Mouse (Mus musculus) spleen, postnatal 10 days (tissue): ENCODE data around the gene Trp73.

ENCODE experiments used
- DNase-seq, 2 experiments: peaks; one replicate each; pipeline ENCODE4 v3.0.0; 2021 to 2022; ENCODE audit warnings: low spot score in 2 of 2

Gene Trp73

DNA sequence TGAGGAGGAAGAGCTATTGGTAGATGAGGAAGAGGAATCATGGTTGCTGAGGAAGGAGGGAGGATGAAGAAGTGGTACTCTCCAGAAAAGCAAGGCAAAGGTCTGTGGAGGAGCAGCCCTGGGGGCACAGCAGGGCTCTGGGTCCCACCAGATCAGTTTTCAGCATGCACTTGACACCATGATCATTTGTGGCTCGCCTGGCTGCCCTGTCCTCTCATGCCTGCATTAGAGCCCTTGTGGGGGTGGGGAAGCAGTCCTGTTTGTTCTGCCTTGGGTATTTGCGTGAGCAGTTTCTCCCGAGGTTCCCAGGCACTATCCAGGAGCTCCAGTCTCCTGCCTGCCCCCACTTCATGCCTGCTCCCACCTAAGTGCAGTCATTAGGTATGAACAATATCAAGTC lies 102.9 kb downstream of the Trp73 start:
- DNase-seq, result no peak

DNA sequence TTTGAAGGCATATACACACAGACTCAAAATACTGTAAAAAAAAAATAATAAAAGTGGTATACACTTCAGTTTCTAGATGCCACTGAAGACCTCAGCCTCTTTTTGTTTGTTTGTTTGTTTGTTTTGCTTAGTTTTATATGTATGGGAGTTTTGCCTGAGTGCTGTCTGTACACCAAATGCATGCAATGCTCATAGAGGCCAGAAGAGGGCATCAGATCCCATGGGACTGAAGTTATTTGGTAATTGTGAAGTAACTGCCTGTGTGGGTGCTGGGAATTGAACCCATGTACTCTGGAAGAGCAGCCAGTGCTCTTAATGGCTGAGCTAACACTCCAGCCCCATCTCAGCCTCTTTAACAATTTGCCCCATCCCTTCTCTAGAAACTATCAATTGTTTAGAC lies 111.4 kb downstream of the Trp73 start:
- peak in 1 of 2 experiments; percentile 69 for DNase-seq

DNA sequence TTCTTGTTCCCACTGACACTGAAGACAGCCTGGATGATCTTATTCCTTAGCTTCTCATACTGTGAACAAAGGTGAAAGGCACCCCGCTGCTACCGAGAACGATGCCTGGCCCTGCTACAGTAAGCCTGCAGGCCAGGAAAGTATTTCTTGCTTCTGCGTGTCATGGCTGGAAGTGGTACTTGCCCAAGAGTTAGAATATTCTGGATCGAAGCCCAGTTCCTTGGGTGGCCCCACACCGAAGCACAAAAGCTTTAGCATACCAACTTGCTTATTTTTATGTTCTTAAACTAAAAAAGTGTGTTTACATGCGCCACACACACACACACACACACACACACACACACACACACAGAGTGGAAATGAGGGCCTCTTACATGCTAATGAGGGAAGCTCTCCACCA lies 111.9 kb downstream of the Trp73 start:
- no peak for DNase-seq

DNA sequence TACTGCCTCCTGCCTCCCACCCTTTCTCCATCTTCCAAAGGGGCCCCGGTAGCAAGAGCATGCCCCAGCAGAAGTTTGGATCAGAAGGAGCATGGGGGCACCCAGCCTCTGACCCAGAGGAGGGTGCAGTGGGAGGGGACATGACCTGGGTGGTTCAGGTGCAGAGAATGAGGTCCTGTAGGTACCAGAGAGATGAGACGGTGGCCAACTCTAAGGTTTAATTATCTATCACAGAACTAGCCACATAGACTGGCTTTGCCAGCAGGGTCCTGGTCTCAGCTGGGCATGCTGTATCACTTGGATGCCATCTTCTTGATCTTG lies 113.6 kb downstream of the Trp73 start:
- peak in 1 of 2 experiments; percentile 22 for DNase-seq

DNA sequence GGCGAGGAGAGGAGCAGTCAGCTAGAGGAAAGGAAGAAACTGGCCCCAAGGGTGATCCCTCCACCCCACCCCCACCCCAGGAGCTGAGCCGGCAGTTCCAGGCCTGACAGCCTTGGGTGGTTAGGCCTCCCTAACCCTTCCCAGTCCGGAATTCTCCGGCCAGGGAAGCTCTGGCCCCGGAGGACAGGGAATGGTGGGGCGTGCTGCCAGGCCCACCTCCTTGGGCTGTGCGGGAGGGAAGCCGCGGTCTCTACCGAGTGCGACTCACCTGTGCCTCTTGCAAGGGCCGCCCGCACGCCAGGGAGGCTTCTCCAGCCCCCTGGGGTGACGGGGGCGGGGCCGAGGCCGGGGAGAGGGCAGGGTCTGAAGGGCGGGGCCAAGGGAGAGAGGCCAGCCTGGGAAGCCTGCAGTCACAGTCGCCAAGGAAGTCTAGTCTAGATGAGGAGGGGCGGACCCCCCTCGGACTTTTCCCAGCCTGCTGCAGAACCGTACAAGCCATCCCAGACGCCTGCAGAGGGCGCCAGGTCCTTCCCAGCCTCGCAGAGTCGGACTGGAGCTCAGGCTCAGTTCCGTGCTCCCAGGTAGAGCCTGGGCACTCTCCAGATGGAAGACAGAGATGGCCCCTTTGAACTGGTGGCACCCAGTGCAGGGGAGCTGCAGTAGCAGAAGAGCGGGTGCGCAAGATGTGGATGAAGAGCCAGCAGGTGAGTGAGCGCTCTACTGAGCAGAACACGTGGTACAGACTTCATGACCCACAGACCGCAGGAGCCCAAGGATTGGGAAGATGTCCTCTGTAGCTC lies 114.2 kb downstream of the Trp73 start, which contains the start of gene Smim1:
TSS of gene Smim1 (minus strand) at position 590 of the 800 bp plus-strand sequence.
- peak; percentile 71 to 81 for DNase-seq

DNA sequence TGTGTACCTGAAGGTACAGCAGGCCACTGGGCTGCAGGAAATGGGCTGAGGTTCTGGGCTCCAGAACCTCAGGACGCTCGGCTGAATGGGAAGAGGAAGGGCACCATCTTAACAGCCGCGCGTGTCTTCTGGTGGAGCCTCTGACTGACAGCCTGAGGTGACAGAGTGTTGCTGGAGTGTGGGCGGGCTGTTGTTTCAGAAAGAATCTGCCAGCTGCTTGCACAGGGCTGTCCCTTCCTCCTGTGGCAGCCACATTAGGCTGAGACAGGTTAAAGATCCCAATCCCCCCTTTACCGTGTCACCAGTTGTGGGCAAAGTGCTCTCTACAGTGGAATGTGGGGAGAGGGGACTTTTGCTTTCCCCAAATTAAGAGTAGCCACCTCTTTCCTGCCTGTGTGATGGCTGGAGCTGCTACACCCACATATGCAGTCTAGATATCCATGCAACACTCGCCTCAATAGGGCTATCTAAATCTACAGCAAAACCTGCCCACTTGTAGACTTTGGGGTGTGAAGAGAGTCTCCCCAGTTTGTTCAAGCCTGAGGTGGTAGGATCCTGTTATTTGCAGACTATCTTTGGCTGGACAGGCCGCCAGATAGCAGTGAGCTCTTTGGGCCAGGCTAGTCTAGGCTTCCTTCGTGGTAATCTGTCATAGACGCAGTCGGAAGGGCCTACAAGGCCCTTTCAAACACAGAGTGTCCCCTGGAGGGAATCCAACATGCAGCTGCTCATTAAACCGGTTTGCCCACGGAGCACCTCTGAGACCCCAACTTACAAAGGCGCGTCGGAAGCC lies 115.1 kb downstream of the Trp73 start:
- DNase-seq, result peak; percentile 37 to 53

DNA sequence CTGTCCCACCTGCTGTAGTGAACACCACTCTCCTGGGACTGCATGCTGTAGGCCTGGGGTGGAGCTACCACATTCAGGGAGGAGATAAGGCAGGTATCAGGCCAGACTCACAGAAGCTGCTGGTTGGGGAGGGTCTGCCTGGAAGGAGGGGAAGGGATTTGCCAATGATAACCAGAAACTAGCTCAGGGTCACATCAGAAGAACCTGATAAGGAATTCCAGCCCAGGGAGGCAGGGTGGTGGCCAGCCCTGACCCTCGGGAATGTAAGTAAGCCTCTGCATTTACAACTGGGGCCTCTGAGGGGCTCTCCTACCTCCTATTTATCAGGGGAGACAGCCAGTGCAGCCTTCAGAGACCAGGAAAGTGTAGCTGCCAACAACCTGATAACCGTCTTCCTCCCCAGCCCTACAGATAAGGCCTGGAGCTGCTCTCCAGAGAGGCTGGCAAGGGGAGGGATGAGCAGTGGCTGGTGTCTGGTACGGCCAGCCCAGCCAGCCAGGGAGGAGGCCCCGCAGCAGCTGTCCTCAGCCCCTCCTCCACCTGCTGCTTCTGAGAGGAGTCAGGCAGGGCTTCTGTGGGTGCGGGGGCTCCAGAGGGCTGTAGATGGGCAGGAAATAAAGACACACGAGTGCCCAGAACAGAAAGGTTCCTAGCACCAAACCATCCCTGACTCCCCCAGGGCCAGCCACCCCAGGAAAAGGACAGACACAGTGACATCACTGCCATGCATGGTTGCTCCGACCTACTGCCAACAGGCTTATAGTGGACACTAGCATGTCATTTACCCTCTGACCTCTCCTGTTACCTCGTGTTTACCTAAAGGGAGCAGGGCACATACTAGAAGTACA lies 116.0 kb downstream of the Trp73 start:
- peak; percentile 59 to 66 for DNase-seq

DNA sequence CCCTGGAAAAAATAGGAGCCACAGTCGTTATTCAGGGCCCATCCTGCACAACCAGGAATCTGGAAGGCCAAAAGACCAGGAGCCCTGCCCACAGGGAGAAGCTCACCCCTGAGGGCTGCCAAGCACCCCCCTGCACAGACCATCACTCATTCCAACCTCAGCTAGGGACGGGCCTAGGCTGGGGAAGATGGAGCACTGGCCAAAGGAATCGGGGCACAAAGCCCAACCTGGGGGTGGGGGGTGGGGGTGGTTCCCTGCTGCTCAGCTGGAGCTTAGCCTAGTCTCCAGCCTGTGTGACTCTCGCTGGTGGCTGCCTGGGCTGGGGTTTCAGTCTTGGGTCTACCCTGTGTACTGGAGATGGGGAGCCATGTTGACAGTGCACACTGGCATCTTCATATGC lies 117.2 kb downstream of the Trp73 start:
- no peak for DNase-seq

DNA sequence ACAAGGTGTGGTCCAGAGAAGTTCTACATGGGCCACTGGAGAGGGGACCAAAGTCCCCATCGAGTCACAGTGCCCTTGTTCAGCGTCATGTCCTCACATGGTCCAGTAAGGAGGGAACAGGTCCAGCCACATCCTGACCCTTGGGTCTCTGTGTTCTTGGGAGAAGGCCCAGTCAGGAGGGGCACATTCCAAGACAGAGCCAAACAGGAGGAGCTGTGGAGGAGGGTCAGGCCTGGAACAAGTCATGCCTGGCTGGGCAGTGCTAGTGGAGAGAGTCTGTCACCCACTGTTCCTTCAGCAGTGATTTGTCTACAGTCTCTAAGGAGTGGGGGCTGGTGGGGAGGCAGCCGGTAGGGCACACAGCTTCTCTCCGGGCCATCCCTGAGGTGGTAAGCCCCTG lies 117.6 kb downstream of the Trp73 start:
- peak in 1 of 2 experiments; percentile 15 for DNase-seq

DNA sequence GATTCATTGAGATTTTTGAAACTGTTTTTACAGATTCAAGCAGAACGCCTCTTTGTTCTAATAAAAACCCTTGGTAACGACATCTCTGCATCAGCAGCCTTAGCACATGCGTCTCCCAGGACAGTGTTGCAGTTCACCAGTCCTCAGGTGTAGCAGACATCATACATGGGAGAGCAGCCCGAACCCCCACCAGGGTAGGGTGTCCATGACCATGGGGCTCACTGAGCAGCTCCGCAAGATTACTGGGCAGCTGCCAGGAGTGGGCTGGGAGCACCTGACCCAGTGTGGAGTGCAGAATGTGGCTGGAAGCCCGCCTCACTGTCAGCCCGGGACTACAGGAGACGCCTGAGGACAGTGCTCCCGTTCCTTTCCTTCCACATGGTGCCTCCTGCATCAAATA lies 118.6 kb downstream of the Trp73 start:
- DNase-seq, result no peak

DNA sequence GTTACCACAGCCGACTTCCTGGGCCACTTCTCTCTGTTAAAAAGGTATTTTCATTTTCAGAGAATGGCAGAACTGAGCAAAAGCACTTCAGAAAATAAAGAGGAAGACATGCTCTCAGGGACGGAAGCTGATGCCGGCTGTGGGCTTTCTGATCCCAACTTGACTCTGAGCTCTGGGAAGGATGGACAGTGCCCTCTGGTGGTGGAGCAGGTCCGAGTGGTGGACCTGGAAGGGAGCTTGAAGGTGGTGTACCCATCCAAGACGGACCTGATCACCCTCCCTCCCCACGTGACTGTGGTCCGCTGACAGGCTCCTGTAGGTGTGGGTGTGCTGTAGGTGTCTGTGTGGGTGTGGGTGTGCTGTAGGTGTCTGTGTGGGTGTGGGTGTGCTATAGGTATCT lies 120.4 kb downstream of the Trp73 start:
- peak; percentile 51 to 75 for DNase-seq

DNA sequence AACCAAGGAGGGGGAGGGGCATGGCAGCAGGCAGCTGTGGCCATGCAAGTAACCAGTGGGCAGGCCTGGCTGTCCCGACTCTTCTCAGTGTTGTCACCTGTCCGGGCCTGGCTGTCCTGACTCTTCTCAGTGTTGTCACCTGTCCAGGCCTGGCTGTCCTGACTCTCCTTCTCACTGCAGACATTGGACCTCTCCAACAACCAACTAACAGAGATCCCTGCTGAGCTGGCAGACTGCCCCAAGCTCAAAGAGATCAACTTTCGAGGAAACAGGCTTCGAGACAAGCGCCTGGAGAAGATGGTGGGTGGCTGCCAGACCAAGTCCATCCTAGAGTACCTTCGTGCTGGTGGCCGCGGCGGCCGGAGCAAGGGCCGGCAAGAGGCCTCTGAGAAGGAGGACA lies 124.5 kb downstream of the Trp73 start:
- no peak for DNase-seq

DNA sequence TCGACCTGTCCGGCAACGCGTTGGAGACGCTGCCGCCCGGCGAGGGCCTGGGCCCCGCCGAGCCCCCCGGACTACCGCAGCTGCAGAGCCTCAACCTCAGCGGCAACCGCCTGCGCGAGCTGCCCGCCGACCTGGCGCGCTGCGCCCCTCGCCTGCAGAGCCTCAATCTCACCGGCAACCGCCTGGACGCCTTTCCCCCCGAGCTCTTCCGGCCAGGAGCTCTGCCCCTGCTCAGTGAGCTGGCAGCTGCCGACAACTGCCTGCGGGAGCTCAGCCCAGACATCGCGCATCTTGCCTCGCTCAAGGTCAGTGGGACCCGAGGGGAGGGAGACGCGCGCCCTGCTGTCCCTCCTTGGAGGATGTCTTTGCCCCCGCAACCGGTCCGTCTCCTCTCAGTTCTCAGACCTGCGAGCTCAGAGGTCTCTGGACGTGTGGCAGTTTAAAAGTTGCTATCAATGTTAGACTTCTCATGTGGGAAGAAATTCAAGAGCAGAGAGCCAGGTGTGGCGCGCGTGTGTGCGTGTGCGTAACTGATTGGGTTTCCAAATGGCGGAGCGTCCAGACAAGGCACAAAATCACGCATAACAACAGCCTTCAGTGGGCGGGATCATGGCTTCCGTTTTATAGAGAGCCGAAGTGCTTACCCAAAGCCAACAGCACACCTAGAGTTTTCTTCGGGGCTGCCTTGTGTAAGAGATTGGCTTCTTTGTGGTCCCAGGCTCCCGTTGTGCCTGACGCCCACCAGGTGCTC lies 127.7 kb downstream of the Trp73 start:
- DNase-seq, result peak; percentile 26 to 43

DNA sequence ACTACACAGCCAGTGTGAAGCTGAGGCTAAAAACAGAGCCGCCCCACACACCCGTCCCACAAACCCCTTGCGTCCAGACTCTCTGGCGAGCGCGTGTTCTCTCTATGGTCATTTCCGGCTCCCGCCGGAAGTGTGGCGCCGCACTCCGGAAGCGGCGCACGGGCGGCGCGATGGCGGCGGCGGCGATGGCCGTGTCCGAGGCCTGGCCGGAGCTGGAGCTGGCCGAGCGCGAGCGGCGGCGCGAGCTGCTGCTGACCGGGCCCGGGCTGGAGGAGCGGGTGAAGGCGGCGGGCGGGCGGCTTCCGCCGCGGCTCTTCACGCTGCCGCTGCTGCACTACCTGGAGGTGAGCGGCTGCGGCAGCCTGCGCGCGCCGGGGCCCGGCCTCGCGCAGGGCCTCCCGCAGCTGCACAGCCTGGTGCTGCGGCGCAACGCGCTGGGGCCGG lies 128.3 kb downstream of the Trp73 start, which contains the start of gene Lrrc47:
TSS of gene Lrrc47 (plus strand) at position 86 of the 444 bp plus-strand sequence.
- peak; percentile 74 to 82 for DNase-seq

DNA sequence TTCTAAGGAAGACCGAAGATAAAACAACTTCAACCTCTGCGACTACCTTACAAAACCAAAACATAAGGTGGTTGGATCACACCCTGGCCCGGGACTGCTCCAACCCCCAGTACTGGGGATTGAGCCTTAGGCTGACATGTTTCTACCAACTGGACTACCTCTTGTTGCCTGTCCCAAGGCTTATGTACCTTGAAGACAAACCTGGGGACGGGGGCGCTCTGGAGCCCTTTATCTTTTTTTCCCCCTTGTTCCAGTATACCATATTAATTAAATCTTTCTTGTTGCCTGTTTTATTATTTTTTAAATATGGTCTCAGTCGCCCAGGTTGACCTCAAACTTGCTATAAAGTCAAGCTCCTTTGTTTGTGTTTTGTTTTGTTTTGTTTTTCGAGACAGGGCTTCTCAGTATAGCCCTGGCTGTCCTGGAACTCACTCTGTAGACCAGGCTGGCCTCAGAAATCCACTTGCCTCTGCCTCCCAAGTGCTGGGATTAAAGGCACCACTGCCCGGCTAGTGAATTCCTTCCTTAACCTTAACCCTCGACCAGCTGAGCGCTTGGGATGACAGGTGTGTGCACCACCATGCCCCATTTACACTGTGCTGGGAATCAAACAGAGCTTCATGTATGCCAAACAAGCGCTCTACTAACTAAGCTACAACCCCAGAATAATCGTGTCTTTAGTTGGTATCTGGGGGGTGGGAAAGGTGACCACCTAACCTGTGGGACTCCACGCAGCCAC lies 128.9 kb downstream of the Trp73 start:
- no peak for DNase-seq

DNA sequence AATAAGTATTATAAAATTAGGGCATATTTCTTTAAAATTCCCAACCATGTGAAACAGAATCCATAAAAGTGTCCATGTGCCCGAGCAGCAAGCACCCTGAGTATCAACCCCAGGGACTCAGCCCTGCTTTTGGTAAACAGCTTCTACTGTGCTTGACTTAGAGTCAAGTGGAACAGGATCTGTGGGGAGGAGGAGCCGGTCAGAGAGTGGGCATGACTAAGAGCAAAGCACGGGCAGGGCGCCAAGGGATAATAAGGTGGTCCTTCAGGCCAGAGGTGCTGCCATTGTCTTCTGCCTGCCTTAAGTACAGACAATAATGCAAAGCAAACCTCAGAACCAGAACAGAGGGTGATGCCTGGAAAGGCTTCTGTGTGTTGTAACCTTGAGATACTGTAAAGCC lies 132.2 kb downstream of the Trp73 start:
- no peak for DNase-seq

DNA sequence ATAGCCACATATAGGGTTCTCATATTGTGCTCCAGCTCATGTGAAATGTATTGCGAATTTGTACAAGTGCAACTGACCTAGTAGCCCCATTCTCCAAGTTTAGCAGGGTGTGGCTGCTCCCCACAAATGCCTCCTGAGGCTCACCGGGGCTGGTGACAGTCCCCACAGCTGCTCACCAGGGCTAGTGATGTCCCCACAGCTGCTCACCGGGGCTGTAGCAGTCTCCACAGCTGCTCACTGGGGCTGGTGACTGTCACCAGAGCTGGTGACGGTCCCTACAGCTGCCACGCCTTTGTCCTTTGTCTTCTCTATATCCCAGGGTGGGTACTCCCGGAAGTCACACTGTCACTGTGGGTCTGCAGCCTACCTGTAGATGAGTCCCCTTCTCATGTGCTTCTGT lies 133.7 kb downstream of the Trp73 start:
- DNase-seq, result no peak
